Mouse (Mus musculus): ENCODE measurements at regions not wholly inside any gene's neighbourhood (a gene's known extent, or its start where the extent isn't known, plus 50 kb on each side); places are given as distances from the start of the nearest gene placed in this dataset.

- Histone ChIP-seq H3K27me3 (no peaks in the 10 kb centered on the region), H3K9me3 (no peaks in the 10 kb centered on the region), H3K4me1 (peaks cover 10% of the 10 kb centered on the region), H3K27ac (replicated peaks) (no peak overlapping the region), H3K4me3 (no peak overlapping the region), H3K4me2 (replicated peaks) (no peak overlapping the region), H3K9ac (replicated peaks) (no peak overlapping the region), H3K36me3 (no peaks in the 10 kb centered on the region)
- 87% methylated on average over 7 of the region's 7 CpGs for whole genome bisulfite sequencing
- no peak for ATAC-seq (replicated peaks)
Measured at GRCm38 (mm10) chr10:91240320-91240719, 59.2 kb upstream of the Tmpo start.

- H3K9ac ChIP-seq (replicated peaks): no peak overlapping the region
- H3K4me2 ChIP-seq (replicated peaks): no peak overlapping the region
- no peak overlapping the region for H3K4me3 ChIP-seq
- WGBS: 21% methylated on average over 7 of the region's 7 CpGs
- no peak overlapping the region for H3K27ac ChIP-seq (replicated peaks)
- peaks cover 10% of the 10 kb centered on the region for H3K4me1 ChIP-seq
- no peaks in the 10 kb centered on the region for H3K36me3 ChIP-seq
- peak; percentile 57; the same call in 1 of the 2 replicates for ATAC-seq (replicated peaks)
- H3K9me3 ChIP-seq: no peaks in the 10 kb centered on the region
- H3K27me3 ChIP-seq: no peaks in the 10 kb centered on the region
Measured at GRCm38 (mm10) chr10:91236844-91237243, 55.7 kb upstream of the Tmpo start.

- no peak for ATAC-seq (replicated peaks)
- 82% methylated on average over 3 of the region's 3 CpGs for WGBS
Measured at GRCm38 (mm10) chr10:91234709-91235108, 53.6 kb upstream of the Tmpo start.

More at GRCm38 (mm10) chr10:91234709-91235108, 53.6 kb upstream of the Tmpo start:
- Histone ChIP-seq H3K36me3 (no peaks in the 10 kb centered on the region), H3K9ac (replicated peaks) (no peak overlapping the region), H3K4me1 (peaks cover 3% of the 10 kb centered on the region), H3K4me3 (no peak overlapping the region), H3K27ac (replicated peaks) (no peak overlapping the region), H3K4me2 (replicated peaks) (no peak overlapping the region), H3K9me3 (no peaks in the 10 kb centered on the region), H3K27me3 (no peaks in the 10 kb centered on the region)
